Mouse (Mus musculus): ENCODE results near the gene Sh3bp1. TPM values are rescaled to one million over a fixed set of nuclear protein-coding genes. Genes with fewer than 3 reads are reported as not detected.

Sh3bp1 gene
- total RNA-seq, 2 experiments from 2014 or later = 2.0 to 2.1 TPM

- DNase-seq = peak in 1 of 2 experiments; percentile 3
- intact Hi-C loops (cut with DNase I) = no loop called here
Observed at GRCm38 (mm10) chr15:78936403-78936802, 36.8 kb downstream of the Sh3bp1 start.

- intact Hi-C loops (cut with DNase I) = no loop called here
- DNase-seq = no peak
Observed at GRCm38 (mm10) chr15:78937311-78937710, 37.7 kb downstream of the Sh3bp1 start.

- no peak for DNase-seq
- intact Hi-C loops (cut with DNase I) = no loop called here
Observed at GRCm38 (mm10) chr15:78937963-78938362, 38.4 kb downstream of the Sh3bp1 start.

DNA sequence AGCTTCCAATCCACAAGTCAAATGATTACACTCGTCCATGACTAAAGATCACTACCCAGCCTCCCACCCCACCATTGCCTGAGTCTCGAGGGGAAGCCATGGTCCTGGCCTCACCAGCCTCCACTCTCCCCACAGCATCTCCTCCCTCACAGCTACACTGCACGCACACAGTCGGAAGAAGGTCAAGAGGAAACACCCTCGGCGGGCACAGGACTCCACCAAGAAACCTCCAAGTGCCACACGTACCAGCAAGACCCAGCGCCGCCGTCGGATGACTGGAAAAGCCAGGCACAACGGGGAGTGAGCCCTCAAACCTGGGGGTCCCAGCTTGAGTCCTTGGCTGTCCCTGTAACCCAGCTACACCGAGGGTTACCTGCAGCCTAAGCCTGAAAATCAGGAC, 40.8 kb downstream of the Sh3bp1 start:
- no peak for DNase-seq
- intact Hi-C loops (cut with DNase I) = loop anchor here (5.0 kb wide), 1 partner anchor 38 kb away; no protein-coding TSS in a partner anchor

GRCm38 (mm10) chr15:78942663-78943062, 43.1 kb downstream of the Sh3bp1 start:
- peak; percentile 74 to 80 for DNase-seq

GRCm38 (mm10) chr15:78946232-78946631, 46.7 kb downstream of the Sh3bp1 start:
- intact Hi-C loops (cut with DNase I) = no loop called here
- DNase-seq = no peak

More at GRCm38 (mm10) chr15:78942663-78943062, 43.1 kb downstream of the Sh3bp1 start:
- intact Hi-C loops (cut with DNase I) = loop anchor here (5.0 kb wide), 1 partner anchor 40 kb away; no protein-coding TSS in a partner anchor

DNA sequence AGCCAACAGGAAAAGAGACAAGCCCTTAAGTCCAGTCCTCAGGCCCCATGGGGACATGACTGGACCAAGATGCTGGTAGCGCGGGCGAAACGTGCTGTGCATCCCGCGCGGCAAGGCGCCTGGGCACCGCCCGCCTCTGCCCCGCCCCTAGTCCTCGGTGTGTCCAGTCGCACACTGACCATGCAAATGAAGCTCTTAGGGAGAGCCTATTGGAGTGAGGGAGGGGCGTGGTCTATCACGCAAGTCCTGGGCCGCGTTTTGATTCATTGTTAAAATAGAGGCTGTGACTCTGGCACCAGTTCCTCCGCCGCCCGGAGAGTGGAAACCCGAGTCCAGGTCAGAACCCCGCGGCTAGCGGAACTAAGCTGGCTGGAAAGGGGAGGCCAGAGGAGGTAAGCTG, 48.1 kb downstream of the Sh3bp1 start, which contains the start of gene Triobp:
Triobp (plus strand) TSS at position 68 of the 400 bp plus-strand sequence.
- intact Hi-C loops (cut with DNase I) = no loop called here
- DNase-seq = peak; percentile 70 to 83

DNA sequence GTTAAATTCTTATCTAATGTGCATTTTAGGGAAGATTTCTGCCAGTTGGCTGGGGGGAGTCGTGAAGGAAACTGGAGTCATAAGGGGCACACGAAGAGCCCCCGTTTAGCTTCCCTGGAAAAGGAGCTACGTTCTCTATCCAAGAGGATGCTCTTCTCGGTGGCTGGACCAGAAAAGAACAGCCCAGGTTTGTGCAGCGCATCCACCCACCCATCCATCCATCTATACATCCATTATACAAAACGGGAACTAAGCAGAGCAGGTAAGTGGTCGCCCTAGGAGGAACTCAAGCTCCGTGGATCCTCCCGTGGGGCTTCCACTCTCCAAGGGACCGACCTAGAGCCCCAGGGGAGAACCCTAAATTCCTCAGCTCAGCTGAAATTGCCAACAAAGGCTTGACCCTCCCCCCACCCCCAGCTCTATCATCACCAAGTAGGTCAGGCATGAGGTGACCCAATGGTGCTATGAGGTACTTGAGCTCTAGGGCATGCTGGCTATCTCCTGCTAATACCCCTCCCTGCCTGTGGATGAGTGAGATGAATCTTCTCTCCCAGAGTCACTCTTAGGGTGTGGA, 48.7 kb downstream of the Sh3bp1 start:
- intact Hi-C loops (cut with DNase I) = no loop called here
- no peak for DNase-seq

DNA sequence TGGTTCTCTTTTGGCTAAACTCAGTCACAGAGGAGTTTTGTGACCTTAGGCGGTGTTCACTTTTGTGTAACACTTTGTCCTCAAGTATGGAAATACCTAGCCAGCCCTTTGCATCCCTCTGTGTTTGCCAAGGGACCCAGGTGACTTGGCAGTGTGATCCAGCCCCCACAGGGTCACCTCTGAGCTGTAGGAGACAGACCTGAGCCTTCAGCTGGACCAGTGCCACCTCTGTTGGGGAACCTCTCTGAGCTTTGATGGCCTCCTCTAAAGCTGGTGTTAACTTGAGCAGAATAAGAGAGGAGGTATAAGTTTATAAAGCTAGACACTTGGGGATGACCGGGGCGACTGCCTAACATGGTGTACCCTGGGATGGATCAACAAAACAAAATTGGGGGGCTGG, 49.3 kb downstream of the Sh3bp1 start:
- DNase-seq = no peak
- intact Hi-C loops (cut with DNase I) = no loop called here

GRCm38 (mm10) chr15:78955663-78956062, 56.1 kb downstream of the Sh3bp1 start:
- intact Hi-C loops (cut with DNase I) = no loop called here
- no peak for DNase-seq

DNA sequence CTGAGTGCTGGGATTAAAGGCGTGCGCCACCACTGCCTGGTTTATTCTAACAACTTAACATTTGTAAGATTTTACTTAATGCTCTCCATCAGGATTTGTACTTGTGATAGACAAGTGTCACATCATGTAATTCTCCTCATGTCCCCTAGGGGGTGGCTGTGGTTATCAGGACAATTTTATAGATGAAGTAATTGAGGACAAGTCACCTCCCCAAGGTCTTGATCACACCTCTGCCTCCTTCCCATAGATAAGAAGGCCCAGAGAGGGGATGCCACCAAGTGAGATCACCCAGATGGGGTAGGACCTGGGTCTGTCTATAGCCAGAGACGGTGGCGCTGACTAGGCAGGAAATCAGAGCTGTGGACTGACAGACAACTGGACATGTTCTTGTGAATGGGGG, 56.8 kb downstream of the Sh3bp1 start:
- intact Hi-C loops (cut with DNase I) = no loop called here
- no peak for DNase-seq

DNA sequence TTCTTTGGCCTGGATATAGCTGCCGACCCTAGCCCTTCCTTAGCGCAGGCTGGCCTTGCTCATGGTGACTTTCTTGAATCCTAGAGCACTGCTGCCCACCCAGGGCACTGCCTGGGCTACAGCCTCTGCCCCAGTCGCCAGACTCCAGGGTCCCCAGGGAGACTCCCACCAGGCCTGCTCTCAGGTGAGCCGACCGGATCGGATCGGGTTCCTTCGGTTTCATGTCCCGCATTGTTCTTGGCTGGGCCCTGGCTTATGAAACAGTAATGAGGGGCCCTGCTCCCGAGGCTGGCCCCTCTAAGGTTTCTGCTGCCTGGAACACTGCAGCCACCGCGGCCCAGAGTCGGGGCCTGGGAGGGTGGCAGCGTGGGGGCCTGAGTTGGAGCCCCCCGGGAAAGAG, 57.5 kb downstream of the Sh3bp1 start:
- intact Hi-C loops (cut with DNase I) = no loop called here

DNA sequence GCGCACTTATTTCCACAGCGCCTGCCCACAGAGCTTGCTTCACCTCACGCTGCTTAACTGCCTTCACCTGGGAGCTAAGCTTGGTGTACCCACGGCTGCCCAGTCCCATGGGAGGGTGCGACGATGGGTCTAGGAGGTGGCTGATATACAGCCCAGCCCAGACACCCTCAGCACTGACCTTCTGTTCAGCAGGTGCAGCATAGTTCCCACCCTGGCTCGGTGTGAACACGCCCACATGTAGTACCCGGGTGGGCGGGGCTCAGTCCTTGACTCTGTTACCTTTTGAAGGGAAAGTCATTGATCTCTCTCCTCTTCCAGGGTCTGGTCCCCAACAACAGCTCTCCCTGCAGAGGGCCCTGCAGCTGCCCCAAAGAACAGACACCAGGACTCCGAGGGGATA, 60.0 kb downstream of the Sh3bp1 start:
- no peak for DNase-seq
- intact Hi-C loops (cut with DNase I) = no loop called here

More for the DNA sequence above, 57.5 kb downstream of the Sh3bp1 start:
- DNase-seq = no peak

DNA sequence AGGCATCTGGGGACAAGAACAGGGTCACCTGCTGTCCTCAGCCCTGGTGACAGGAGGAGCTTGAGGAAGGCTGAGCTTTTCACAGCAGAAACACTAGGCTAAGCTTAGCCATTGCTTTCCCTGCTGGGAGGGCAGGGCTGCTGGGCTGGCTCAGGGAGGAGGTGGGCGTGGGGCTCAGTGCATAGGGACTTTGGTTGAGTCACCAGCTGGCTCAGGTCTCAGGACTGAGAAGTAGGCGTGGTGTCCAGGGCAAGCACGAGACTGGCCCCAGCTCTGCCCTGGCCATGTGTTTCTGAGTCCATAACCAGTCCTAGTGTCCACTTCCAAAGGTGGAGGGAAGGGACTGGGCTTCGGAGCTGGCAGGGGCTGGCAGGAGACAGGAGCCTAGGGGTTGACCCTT, 60.5 kb downstream of the Sh3bp1 start:
- intact Hi-C loops (cut with DNase I) = no loop called here

More for the DNA sequence above, 60.5 kb downstream of the Sh3bp1 start:
- DNase-seq = peak; percentile 59 to 83

Small RNA genes lying within 50 kb of the gene (microRNA-seq; reads per million reads assigned to microRNA genes)
- gene Mir6955 = 0 reads per million in 2 experiments

Other genes with a start within 250 kb of the Sh3bp1 start
- gene Elfn2, start 181.0 kb upstream of the Sh3bp1 start, total RNA-seq (2021) = under 1 TPM; 0.02 to 0.08 TPM
- gene Mfng, start 126.3 kb upstream of the Sh3bp1 start, total RNA-seq (2021) = 1 to 10 TPM; 3.3 TPM
- 1 to 10 TPM; 5.6 to 6.6 TPM for gene Card10, start 96.7 kb upstream of the Sh3bp1 start, total RNA-seq (2021)
- 10 to 100 TPM in 1 of 2 experiments, 1 to 10 TPM in 1; 9.4 to 10.7 TPM for gene Cdc42ep1, start 57.1 kb upstream of the Sh3bp1 start, total RNA-seq (2021)
- not detected for gene Lgals2, start 44.2 kb upstream of the Sh3bp1 start, total RNA-seq (2021)
- gene Gga1, start 22.6 kb upstream of the Sh3bp1 start, total RNA-seq (2021) = 10 to 100 TPM; 34.1 to 34.9 TPM
- not detected for gene Gm49510, start 101 bp upstream of the Sh3bp1 start, total RNA-seq (2021)
- gene Pdxp, start 14.2 kb downstream of the Sh3bp1 start, total RNA-seq (2021) = 1 to 10 TPM; 1.9 to 2.0 TPM
- 100 to 1,000 TPM; 188 to 289 TPM for gene Lgals1, start 27.0 kb downstream of the Sh3bp1 start, total RNA-seq (2021)
- gene Nol12, start 35.2 kb downstream of the Sh3bp1 start, total RNA-seq (2021) = 10 to 100 TPM; 22.1 to 22.6 TPM
- gene Triobp, start 48.0 kb downstream of the Sh3bp1 start, total RNA-seq (2021) = 10 to 100 TPM; 35.6 to 42.3 TPM
- 10 to 100 TPM; 71.1 to 87.4 TPM for gene H1f0, start 128.7 kb downstream of the Sh3bp1 start, total RNA-seq (2021)
- not detected for gene Galr3, start 142.1 kb downstream of the Sh3bp1 start, total RNA-seq (2021)
- gene Ankrd54, start 163.1 kb downstream of the Sh3bp1 start, total RNA-seq (2021) = 1 to 10 TPM; 2.7 to 4.3 TPM
- 10 to 100 TPM; 46.6 to 52.6 TPM for gene Eif3l, start 175.4 kb downstream of the Sh3bp1 start, total RNA-seq (2021)
- 10 to 100 TPM; 11.8 to 13.5 TPM for gene Micall1, start 209.1 kb downstream of the Sh3bp1 start, total RNA-seq (2021)
- gene Polr2f, start 241.2 kb downstream of the Sh3bp1 start, total RNA-seq (2021) = 10 to 100 TPM; 65.9 to 67.1 TPM
- gene 1700088E04Rik, start 241.5 kb downstream of the Sh3bp1 start, total RNA-seq (2021) = 1 to 10 TPM in 1 of 2 experiments, under 1 TPM in 1; 0.66 to 1.2 TPM

All from gastrocnemius, postnatal 36 days (tissue).